Mouse (Mus musculus) embryo, embryonic 10 days (tissue): ENCODE data around the gene Spo11.

Experiments used
- DNase-seq: peaks from one replicate; pipeline ENCODE4 v3.0.0-alpha.2; 2015; ENCODE audit warnings: low spot score

Gene Spo11

DNA sequence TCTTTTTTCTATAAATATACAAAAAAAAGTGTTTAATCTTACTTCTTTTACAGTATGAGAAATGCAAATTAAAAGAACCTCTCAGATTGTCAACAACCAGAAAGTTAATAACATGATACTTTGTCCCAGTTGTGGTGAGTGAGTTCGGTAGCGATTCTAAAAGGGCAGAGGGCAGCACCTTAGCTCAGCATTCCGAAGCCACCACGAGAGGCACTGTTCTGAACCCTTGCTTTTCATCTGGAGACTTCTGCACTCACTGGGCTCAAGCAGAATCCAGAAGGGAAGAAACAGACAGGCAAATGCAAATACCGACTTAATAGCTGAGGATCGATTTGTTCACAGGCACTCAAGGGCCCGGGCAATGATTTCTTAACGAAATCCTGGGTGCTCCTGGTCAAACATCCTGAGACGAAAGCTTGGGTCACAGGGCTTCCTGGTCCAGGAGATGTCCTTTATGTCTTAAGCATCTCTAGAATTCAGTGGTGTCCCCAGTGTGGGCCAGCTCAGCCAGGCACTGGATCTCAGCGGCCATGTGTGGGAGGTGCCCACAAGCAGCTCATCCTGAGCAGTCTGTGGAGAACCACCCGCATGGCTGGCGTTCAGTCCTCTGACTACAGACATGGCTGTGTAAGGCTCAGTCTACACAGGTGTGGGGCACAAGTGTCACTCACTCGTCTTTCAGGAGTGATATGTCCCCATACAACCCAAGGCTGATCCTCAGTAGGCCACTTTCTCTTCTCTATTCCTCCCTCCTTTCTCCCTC is 18.3 kb upstream of the Spo11 start:
- DNase-seq, result peak; percentile 72

GRCm38 (mm10) chr2:172960350-172960749 is 17.1 kb upstream of the Spo11 start:
- no peak for DNase-seq

DNA sequence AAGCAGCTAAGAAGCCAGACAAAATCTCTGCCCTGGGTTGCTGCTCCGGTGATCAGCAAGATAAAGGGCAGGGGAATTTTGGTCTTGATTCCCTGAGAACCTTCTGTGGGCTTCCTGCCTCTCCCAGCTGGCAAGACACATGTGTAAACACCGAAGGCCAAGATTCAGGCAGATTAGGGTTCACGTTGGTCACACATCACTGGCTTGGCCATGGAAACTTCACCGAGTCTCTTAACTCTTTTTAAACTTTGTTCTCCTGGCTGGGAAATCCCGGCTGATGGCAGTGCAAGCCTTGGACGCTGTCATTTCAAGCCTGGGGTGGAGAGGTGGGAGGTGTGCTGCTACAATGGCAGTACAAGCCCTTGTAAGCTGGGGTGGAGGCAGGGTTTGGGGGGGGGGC is 16.3 kb upstream of the Spo11 start:
- DNase-seq, result no peak

GRCm38 (mm10) chr2:172965249-172965648 is 12.3 kb upstream of the Spo11 start:
- DNase-seq, result peak; percentile 73

GRCm38 (mm10) chr2:172966480-172966879 is 11.0 kb upstream of the Spo11 start:
- no peak for DNase-seq

GRCm38 (mm10) chr2:172971865-172972264 is 5.6 kb upstream of the Spo11 start:
- DNase-seq, result no peak

DNA sequence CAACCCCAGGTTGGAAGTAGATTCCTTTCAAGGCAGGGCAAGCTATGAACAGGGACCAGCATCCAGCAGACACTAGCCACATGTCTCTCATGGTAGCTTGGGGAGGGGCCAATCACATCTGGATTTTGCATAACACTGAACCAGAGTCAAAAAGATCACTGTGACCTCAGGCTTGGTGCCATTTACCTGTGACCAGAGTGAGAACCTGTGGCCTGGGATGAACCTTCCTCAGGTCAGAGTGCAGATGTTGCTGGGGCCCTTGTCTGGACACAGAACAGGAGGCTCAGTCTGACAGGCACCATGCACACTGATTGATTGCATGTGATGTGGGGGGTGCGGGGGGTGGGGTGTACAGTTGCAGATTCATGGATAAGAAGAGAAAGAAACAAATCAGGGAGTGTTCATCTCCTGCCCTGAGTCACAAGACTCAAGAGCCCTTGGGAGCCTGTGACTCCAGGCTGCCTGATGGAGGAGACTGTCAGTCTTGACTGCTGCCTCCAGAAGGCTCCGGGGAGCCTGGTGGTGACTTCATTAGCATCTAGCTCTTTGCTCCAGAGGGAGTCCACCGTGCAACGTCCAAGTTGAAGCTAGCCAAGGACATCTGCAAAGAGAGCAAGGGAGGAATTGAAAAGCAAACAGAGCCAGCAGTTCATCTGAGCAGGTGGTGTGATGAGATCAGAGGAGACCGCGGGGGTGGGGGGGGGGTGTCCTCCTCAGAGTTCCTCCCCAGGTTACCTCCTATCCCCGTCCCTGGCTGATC is 3.5 kb upstream of the Spo11 start:
- DNase-seq, result no peak

GRCm38 (mm10) chr2:172974701-172975100 is 2.8 kb upstream of the Spo11 start:
- no peak for DNase-seq

DNA sequence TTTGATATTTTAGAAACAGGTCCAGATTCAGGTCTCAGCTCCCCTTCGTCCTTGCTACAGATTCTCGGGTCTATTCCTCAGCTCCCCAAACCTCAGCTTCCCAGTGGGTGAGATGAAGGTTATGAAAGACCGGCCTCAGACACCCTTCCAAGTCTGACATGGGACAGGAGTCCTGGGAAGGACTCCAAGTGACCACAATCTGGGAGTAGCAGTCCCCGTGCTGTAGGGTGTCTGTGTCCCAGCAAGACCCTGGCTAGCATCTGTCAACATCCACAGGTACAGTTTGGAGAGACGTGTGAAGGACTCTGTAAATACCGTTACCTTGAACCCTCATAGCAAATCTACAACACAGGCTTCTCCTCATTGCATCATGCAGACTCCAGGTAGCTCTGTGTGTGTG is 2.3 kb upstream of the Spo11 start:
- no peak for DNase-seq

GRCm38 (mm10) chr2:172976661-172977238 is 750 bp upstream of the Spo11 start:
- DNase-seq, result no peak

GRCm38 (mm10) chr2:172978131-172978633 is 682 bp downstream of the Spo11 start:
- no peak for DNase-seq

DNA sequence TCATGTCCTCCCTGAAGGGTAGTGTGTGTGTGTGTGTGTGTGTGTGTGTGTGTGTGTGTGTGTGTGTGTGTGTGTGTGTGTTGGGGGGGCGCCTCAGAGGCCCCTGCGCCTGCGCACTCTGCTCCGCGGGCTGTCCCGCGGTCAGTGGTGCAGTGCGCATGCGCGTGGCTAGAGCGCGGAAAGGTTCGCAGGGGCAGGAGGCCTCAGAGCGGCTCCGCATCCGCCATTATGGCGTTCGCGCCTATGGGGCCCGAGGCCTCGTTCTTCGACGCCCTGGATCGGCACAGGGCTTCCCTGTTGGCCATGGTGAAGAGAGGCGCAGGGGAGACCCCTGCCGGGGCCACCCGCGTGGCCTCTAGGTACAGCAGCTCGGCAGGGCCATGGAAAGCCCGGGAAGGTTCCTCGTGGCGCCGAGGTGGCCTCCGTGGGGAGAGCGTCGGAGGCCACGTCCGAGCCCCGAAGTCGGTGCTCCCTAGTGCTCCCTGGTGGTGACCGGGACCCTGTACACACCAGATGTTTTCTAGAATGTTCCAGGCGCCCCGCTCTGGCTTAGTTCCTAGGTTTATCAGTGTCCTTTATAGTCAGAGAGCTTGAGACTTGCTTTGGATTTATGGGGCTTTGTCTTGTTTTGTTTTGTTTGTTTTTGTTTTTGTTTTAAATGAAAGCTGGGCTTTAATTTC is 2.3 kb downstream of the Spo11 start:
- no peak for DNase-seq

DNA sequence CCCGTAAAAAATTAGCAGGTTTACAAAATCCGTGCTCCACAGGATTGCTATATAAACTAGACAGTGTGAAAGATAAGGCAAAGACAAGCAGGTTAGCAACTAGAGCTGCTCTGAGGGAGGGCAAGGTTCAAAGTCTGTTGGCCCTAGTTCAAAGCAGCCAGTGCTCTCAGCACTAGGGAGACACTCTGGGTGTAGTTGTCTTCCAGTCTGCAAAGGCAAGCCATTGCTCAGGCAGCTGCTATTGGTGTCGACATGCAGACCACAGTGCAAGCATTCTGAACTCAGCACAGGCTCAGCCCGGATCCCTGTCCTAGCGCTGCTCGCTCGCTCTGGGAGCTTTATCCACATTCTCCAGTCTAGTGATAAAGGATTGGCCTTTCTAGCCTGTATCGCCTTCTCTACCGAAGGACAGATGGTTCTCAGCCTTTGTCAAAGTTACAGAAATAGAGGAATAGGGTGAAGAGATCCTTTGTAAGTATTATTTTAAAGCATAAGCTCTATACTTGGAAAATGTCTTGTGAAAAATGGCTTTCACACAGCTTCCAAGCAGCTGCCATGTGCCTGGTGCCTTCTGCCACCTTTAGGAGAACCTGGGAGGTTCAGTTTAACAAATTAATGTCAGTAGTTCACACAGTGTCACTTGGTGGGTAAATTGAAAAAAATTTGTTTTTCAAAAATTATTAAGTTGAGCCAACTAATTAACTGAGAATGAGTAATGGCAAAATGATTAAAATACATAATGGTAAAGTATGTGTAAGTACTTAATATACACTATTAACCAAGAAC is 5.5 kb downstream of the Spo11 start:
- no peak for DNase-seq

GRCm38 (mm10) chr2:172990161-172990560 is 12.7 kb downstream of the Spo11 start:
- no peak for DNase-seq

- DNase-seq, result peak; percentile 85
Observed at GRCm38 (mm10) chr2:172996207-172996606, 18.7 kb downstream of the Spo11 start.

GRCm38 (mm10) chr2:172997748-172998147 is 20.2 kb downstream of the Spo11 start:
- DNase-seq, result no peak

GRCm38 (mm10) chr2:172998478-172998877 is 21.0 kb downstream of the Spo11 start:
- DNase-seq, result no peak

DNA sequence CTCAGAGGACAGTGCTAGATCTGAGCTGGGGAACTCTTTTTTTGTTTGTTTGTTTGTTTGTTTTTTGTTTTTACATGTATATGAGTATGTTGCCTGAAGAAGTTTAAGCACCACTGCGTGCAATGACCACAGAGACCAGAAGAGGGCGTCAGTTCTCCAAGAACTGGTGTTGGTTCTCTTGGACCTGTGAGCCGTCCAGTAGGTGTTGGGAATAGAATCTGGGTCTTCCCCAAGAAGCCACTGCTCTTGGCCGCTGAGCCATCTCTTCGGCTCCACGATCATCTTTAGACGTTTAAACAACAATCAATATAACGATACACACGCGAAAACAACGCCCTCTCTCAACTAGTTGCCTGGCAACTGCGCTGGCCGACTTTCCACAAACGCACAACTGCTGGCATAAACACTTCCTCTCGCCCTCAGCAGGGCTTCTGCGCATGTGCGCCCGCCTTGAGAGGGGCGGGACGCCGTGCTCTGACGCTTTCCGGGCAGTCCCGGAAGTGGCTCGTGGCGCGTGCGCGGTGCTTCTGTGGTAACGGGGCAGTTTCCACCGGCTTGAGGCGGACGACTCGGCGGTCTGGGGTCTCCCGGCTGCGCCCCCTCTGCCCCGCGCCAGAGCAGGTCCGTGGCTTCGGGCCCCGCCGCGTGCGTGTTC is 22.3 kb downstream of the Spo11 start, which contains the start of gene Rae1:
Gene Rae1, plus strand, starts transcription at position 488 of the 655 bp plus-strand sequence.
- DNase-seq, result peak; percentile 99

DNA sequence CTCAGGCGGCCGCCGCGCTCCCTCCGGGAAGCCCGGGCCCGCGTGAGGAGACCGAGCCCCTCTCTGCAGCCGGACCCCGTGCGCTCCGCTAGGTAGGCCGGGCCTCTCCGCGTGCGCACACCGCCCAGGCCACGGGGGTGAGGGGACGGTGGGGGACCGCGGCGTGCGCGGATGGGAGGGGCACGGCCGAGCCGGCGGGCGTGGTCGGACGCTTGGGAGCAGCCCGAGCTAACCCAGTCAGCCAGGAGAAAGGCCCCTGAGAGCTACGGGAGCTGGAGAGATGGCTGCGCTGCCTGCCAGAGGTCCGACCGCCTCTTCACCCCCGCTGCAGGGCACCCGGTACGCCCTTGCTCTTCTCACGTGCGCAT is 22.8 kb downstream of the Spo11 start:
- DNase-seq, result peak; percentile 63

DNA sequence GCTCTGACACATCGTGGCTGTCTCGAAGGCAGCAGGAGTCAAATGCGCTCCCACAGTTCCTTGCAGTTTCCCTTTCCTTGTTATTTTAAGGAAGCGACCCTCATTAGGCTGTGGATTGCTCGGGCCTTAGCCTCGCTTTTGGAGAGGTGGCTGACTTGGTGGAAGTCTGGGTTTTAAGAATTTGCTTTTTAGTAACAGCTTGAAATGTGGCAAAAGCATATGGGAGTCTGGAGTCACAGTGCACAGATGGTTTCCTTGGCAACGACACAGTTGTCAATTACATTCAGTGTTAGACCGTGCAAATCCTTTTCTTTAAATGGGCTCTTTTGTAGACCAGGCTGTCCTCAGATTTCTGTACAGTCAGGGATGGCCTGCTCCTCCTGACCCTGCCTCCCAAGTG is 23.4 kb downstream of the Spo11 start:
- no peak for DNase-seq

GRCm38 (mm10) chr2:173003737-173004136 is 26.2 kb downstream of the Spo11 start:
- DNase-seq, result no peak
